Mouse (Mus musculus) neural tube, embryonic 15.5 days (tissue): ENCODE data around the gene Hist2h2aa2. TPM values are rescaled to one million over a fixed set of nuclear protein-coding genes. Genes with fewer than 3 reads are reported as not detected.
"Not testable (repeated sequence)": the region's sequence is repeated elsewhere in the genome, so short reads cannot be mapped to it uniquely, and the experiment has no call there.

Experiments
- ATAC-seq: fragments of 200-750 bp; cut with Nextera tagmentation; 2 replicates; pipeline ENCODE4 v1.8.0; 2017; ENCODE audit warnings: mild to moderate bottlenecking, moderate TSS enrichment, moderate library complexity; ENCODE audit not compliant: low FRiP score
- H3K27ac ChIP-seq: fragments of 300-500 bp; sonication (generic); replicated peaks from 2 replicates; pipeline ENCODE4 v1.5.1; 2015; ENCODE audit warnings: mild to moderate bottlenecking, inconsistent platforms
- H3K27me3 ChIP-seq: fragments of 300-500 bp; sonication (generic); replicated peaks from 2 replicates; pipeline ENCODE4 v1.6.1; 2015; ENCODE audit warnings: inconsistent platforms
- H3K36me3 ChIP-seq: fragments of 300-500 bp; sonication (generic); 2 replicates; pipeline ENCODE4 v1.6.1; 2015; ENCODE audit warnings: inconsistent platforms
- H3K4me1 ChIP-seq: fragments of 300-500 bp; sonication (generic); 2 replicates; pipeline ENCODE4 v1.6.1; 2015; ENCODE audit warnings: inconsistent platforms
- H3K4me2 ChIP-seq: fragments of 300-500 bp; sonication (generic); 2 replicates; pipeline ENCODE4 v1.6.1; 2015; ENCODE audit warnings: inconsistent platforms, mild to moderate bottlenecking, moderate library complexity
- H3K4me3 ChIP-seq: fragments of 300-500 bp; sonication (generic); replicated peaks from 2 replicates; pipeline ENCODE4 v1.5.1; 2015; ENCODE audit warnings: mild to moderate bottlenecking, inconsistent platforms
- H3K9ac ChIP-seq: fragments of 300-500 bp; sonication (generic); replicated peaks from 2 replicates; pipeline ENCODE4 v1.6.1; 2015; ENCODE audit warnings: mild to moderate bottlenecking, inconsistent platforms
- H3K9me3 ChIP-seq: fragments of 300-500 bp; sonication (generic); replicated peaks from 2 replicates; pipeline ENCODE4 v1.6.1; 2016; ENCODE audit warnings: inconsistent platforms
- WGBS: fragments of 180-500 bp; shearing (Covaris S2); methylation state at CpG from one replicate; pipeline ENCODE4 v1.1.7; 2015; ENCODE audit warnings: mixed read lengths; 5-methylcytosine and 5-hydroxymethylcytosine counted together
- polyA plus RNA-seq: library from polyadenylated mRNA; unstranded; fragments of >200 nt; fragmentation: Nextera tagmentation; extraction: Ambion mirVana; gene quantifications from 2 replicates; pipeline ENCODE4 v1.2.1, GENCODE M21; 2015

Gene Hist2h2aa2
- polyA plus RNA-seq, 1 experiment from 2014 or later: 32.3 TPM

GRCm38 (mm10) chr3:96230404-96230803 lies 9.7 kb downstream of the Hist2h2aa2 start:
- no peak overlapping the region for H3K4me3 ChIP-seq
- no peaks in the 10 kb centered on the region for H3K36me3 ChIP-seq
- H3K9ac ChIP-seq: no peak overlapping the region
- 78% methylated on average over 2 of the region's 2 CpGs for WGBS
- no peaks in the 10 kb centered on the region for H3K27me3 ChIP-seq
- no peak overlapping the region for H3K27ac ChIP-seq
- no peaks in the 10 kb centered on the region for H3K9me3 ChIP-seq
- no peak for ATAC-seq
- H3K4me2 ChIP-seq: no peak overlapping the region
- 0 out of 2 replicates have a peak, but pooled peaks cover under 1% of the 10 kb centered on the region for H3K4me1 ChIP-seq

- WGBS: 69% methylated on average over 2 of the region's 2 CpGs
- ATAC-seq: no peak
Measured at GRCm38 (mm10) chr3:96228828-96229227, 11.2 kb downstream of the Hist2h2aa2 start.

GRCm38 (mm10) chr3:96226695-96227648 lies 13.1 kb downstream of the Hist2h2aa2 start:
- Histone ChIP-seq H3K4me3 (no peak overlapping the region), H3K36me3 (no peaks in the 10 kb centered on the region), H3K4me1 (peaks cover 18% of the 10 kb centered on the region), H3K27ac (no peak overlapping the region), H3K27me3 (no peaks in the 10 kb centered on the region), H3K9ac (no peak overlapping the region), H3K9me3 (no peaks in the 10 kb centered on the region), H3K4me2 (no peak overlapping the region)
- no peak for ATAC-seq
- 77% methylated on average over 8 of the region's 8 CpGs for WGBS

More at GRCm38 (mm10) chr3:96228828-96229227, 11.2 kb downstream of the Hist2h2aa2 start:
- Histone ChIP-seq H3K9me3 (no peaks in the 10 kb centered on the region), H3K4me3 (no peak overlapping the region), H3K4me2 (no peak overlapping the region), H3K4me1 (0 out of 2 replicates have a peak, but pooled peaks cover 6% of the 10 kb centered on the region), H3K9ac (no peak overlapping the region), H3K36me3 (no peaks in the 10 kb centered on the region), H3K27ac (no peak overlapping the region), H3K27me3 (no peaks in the 10 kb centered on the region)

- whole genome bisulfite sequencing: 15% methylated on average over 2 of the region's 2 CpGs
- Histone ChIP-seq H3K27me3 (no peaks in the 10 kb centered on the region), H3K36me3 (no peaks in the 10 kb centered on the region), H3K4me2 (no peak overlapping the region), H3K27ac (no peak overlapping the region), H3K4me1 (peaks cover 29% of the 10 kb centered on the region), H3K9me3 (no peaks in the 10 kb centered on the region), H3K9ac (no peak overlapping the region), H3K4me3 (no peak overlapping the region)
- ATAC-seq: no peak
Measured at GRCm38 (mm10) chr3:96225421-96225820, 14.7 kb downstream of the Hist2h2aa2 start.

- Histone ChIP-seq H3K4me2 (peak overlapping the region; percentile 91), H3K4me3 (0 out of 2 replicates have a peak overlapping the region, but pooled peaks have one; percentile 67), H3K27ac (no peak overlapping the region), H3K27me3 (no peaks in the 10 kb centered on the region), H3K36me3 (no peaks in the 10 kb centered on the region), H3K4me1 (peaks cover 36% of the 10 kb centered on the region), H3K9ac (no peak overlapping the region), H3K9me3 (no peaks in the 10 kb centered on the region)
- ATAC-seq: no peak
- WGBS: 89% methylated on average over 4 of the region's 4 CpGs
Measured at GRCm38 (mm10) chr3:96222774-96223173, 17.3 kb downstream of the Hist2h2aa2 start.

GRCm38 (mm10) chr3:96221640-96222038 lies 18.4 kb downstream of the Hist2h2aa2 start:
- Histone ChIP-seq H3K4me1 (peaks cover 36% of the 10 kb centered on the region), H3K9ac (peak overlapping the region; percentile 75), H3K4me3 (peak overlapping the region; percentile 67), H3K27me3 (no peaks in the 10 kb centered on the region), H3K27ac (peak overlapping the region; percentile 99), H3K9me3 (no peaks in the 10 kb centered on the region), H3K36me3 (no peaks in the 10 kb centered on the region), H3K4me2 (peak overlapping the region; percentile 91)
- WGBS: 15% methylated on average over 9 of the region's 9 CpGs
- no peak for ATAC-seq

- Histone ChIP-seq H3K27me3 (no peaks in the 10 kb centered on the region), H3K9ac (peak within 1 kb of the TSS; percentile 75), H3K4me3 (peak within 1 kb of the TSS; percentile 67), H3K4me1 (peaks cover 36% of the 10 kb centered on the region), H3K4me2 (peak within 1 kb of the TSS; percentile 91), H3K27ac (peak within 1 kb of the TSS; percentile 99), H3K9me3 (no peaks in the 10 kb centered on the region), H3K36me3 (no peaks in the 10 kb centered on the region)
- under 1% methylated on average over 43 of the region's 43 CpGs for WGBS
- ATAC-seq: peak; percentile 82
Measured at GRCm38 (mm10) chr3:96220765-96221639, 19.1 kb downstream of the Hist2h2aa2 start, which contains the start of the genes Hist2h2ac and Hist2h2be. Gene Hist2h2ac (minus strand): TSS chr3:96220880. Gene Hist2h2be (plus strand): TSS chr3:96221119.

- not testable (repeated sequence) for H3K27me3 ChIP-seq, ATAC-seq, H3K36me3 ChIP-seq, H3K9me3 ChIP-seq
- Histone ChIP-seq H3K4me3 (peak overlapping the region; percentile 67), H3K9ac (peak overlapping the region; percentile 75), H3K4me2 (peak overlapping the region; percentile 91), H3K4me1 (peaks cover 34% of the 10 kb centered on the region), H3K27ac (peak overlapping the region; percentile 99)
- WGBS: 0% methylated on average over 31 of the region's 47 CpGs
Measured at GRCm38 (mm10) chr3:96220131-96220764, 19.8 kb downstream of the Hist2h2aa2 start.

- under 1% methylated on average over 37 of the region's 37 CpGs for WGBS
- Histone ChIP-seq H3K27me3 (no peaks in the 10 kb centered on the region), H3K36me3 (no peaks in the 10 kb centered on the region), H3K9ac (peak within 1 kb of the TSS; percentile 75), H3K4me2 (peak within 1 kb of the TSS; percentile 91), H3K9me3 (no peaks in the 10 kb centered on the region), H3K4me3 (peak within 1 kb of the TSS; percentile 67), H3K27ac (peak within 1 kb of the TSS; percentile 99), H3K4me1 (peaks cover 33% of the 10 kb centered on the region)
- peak; percentile 93 for ATAC-seq
Measured at GRCm38 (mm10) chr3:96219661-96220130, 20.4 kb downstream of the Hist2h2aa2 start, which contains the start of the genes Bola1 and Hist2h2ab. Gene Bola1 (minus strand): TSS chr3:96219709. Gene Hist2h2ab (plus strand): TSS chr3:96219865.

- Histone ChIP-seq H3K27me3 (no peaks in the 10 kb centered on the region), H3K4me2 (peak overlapping the region; percentile 91), H3K9ac (peak overlapping the region; percentile 59), H3K36me3 (no peaks in the 10 kb centered on the region), H3K27ac (peak overlapping the region; percentile 99), H3K4me3 (peak overlapping the region; percentile 67), H3K4me1 (peaks cover 31% of the 10 kb centered on the region), H3K9me3 (no peaks in the 10 kb centered on the region)
- ATAC-seq: peak; percentile 55
- under 1% methylated on average over 12 of the region's 12 CpGs for WGBS
Measured at GRCm38 (mm10) chr3:96219191-96219641, 20.9 kb downstream of the Hist2h2aa2 start.
